Mouse (Mus musculus): ENCODE data around the gene Krt35. TPM values are rescaled to one million over a fixed set of nuclear protein-coding genes. Genes with fewer than 3 reads are reported as not detected.

Krt35 gene
- polyA plus RNA-seq (2012; rRNA removed) = not detected in 2 replicates

DNA sequence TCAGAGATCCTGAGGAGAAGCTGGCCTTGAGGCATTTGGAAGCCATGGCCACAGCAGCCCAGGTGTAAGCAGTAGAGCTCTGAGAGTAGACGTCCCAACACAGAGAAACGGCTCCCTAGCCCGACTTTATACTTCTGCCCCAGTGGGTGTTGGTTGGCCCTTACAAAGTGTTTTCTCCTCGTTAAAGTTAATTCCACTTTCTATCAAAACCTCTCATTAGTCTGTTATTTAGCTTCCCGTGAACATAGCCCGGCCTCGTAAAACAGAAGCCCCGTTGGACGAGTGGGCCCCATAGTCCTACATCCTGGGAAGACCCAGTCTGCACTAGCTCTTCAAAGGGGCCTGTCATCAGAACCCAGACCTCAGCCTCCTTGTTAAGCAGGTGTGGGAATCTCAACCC, at the start of gene Krt35:
Gene Krt35, minus strand, starts transcription at position 101 of the 400 bp plus-strand sequence.
- TF ChIP-seq POLR2A (IDR thresholded peaks at IDR 0.05; ENCODE audit: borderline replicate concordance, extremely low read depth, insufficient read depth, insufficient read length, poor library complexity, severe bottlenecking) = no peak
- TF ChIP-seq CTCF (IDR thresholded peaks at IDR 0.05; ENCODE audit: borderline replicate concordance, extremely low read depth, insufficient read depth, insufficient read length) = no peak
- DNase-seq (ENCODE audit: low read depth) = no peak

DNA sequence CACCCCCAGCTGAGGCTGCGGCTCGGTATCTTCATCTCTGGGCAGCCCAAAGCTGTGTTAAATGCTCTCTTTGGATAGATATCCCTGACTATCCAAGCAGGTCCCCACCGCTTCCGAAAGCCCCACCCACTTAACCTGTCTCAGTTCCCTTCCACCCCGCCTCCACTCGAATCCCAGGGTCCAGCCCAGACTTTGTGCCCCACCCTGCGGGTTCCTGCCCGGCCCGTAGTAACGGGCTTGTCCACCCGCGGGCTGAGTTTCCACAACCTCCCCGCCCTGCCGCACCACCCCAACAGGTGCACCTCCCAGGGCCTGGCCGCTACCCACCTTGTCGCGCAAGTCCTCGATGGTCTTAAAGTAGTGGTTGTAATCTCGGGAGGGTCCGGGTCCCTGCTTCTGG, 49.1 kb upstream of the Krt35 start:
- DNase-seq (ENCODE audit: low read depth) = no peak
- TF ChIP-seq POLR2A (IDR thresholded peaks at IDR 0.05; ENCODE audit: borderline replicate concordance, extremely low read depth, insufficient read depth, insufficient read length, poor library complexity, severe bottlenecking) (no peak), CTCF (IDR thresholded peaks at IDR 0.05; ENCODE audit: borderline replicate concordance, extremely low read depth, insufficient read depth, insufficient read length) (no peak)

DNA sequence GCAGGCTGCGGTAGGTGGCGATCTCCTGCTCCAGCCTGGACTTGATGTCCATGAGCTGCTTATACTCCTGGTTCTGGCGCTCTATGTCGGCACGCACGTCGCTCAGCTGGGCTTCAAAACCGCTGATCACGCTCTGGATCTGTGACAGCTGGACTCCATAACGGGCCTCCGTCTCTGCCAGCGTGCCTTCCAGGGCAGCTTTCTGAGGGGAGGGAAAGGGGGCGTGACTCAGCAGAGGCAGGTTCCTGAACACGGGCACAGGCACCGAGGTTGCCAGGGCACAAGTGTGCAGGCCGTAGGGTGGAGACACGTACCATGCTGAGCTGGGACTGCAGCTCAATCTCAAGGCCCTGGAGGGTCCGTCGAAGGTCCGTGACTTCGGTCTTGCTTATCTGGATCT, 44.9 kb upstream of the Krt35 start:
- TF ChIP-seq POLR2A (IDR thresholded peaks at IDR 0.05; ENCODE audit: borderline replicate concordance, extremely low read depth, insufficient read depth, insufficient read length, poor library complexity, severe bottlenecking) (no peak), CTCF (IDR thresholded peaks at IDR 0.05; ENCODE audit: borderline replicate concordance, extremely low read depth, insufficient read depth, insufficient read length) (no peak)

DNA sequence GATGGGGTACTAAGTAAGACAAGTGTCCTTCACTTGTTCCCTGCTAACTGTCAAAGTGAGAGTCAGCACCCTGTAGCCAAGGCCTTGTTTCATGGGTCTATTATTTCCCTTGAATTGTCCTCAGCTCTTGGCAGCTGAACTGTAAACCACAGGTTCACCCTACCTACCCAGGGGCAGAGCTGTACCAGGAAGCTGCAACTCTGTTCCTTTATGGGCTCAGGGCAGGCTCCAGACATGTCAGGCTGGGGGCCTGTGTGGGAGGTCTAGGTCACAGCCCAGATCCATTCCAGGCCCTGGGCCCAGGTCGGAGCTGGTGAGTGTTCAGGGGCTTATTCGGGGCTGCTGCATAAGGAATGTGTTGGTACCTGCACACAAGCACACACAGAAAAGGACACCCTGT, 43.4 kb upstream of the Krt35 start:
- TF ChIP-seq POLR2A (IDR thresholded peaks at IDR 0.05; ENCODE audit: borderline replicate concordance, extremely low read depth, insufficient read depth, insufficient read length, poor library complexity, severe bottlenecking) (no peak), CTCF (IDR thresholded peaks at IDR 0.05; ENCODE audit: borderline replicate concordance, extremely low read depth, insufficient read depth, insufficient read length) (no peak)
- no peak for DNase-seq (ENCODE audit: low read depth)

More for the DNA sequence above, 44.9 kb upstream of the Krt35 start:
- peak; percentile 11 for DNase-seq (ENCODE audit: low read depth)

DNA sequence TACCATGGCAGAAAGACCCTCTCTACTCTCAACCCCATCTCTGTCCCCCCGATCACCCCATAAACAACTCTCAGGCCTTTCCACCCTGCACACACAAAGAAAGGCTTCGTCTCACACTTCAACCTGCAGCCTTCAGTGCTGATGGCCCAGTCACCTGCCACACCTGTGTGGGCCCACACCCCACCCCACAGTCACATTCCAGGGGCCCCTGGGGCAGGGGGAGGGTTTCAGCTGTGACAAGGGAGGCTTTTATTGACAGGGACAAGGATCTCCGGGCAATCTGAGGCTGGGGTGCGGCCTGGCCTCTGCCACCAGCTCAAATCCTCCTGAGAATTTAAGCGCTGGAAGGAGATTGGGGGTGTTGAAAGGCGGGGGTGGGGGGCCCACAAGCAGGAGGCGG, 42.8 kb upstream of the Krt35 start:
- TF ChIP-seq CTCF (IDR thresholded peaks at IDR 0.05; ENCODE audit: borderline replicate concordance, extremely low read depth, insufficient read depth, insufficient read length) (no peak), POLR2A (IDR thresholded peaks at IDR 0.05; ENCODE audit: borderline replicate concordance, extremely low read depth, insufficient read depth, insufficient read length, poor library complexity, severe bottlenecking) (no peak)
- DNase-seq (ENCODE audit: low read depth) = no peak

DNA sequence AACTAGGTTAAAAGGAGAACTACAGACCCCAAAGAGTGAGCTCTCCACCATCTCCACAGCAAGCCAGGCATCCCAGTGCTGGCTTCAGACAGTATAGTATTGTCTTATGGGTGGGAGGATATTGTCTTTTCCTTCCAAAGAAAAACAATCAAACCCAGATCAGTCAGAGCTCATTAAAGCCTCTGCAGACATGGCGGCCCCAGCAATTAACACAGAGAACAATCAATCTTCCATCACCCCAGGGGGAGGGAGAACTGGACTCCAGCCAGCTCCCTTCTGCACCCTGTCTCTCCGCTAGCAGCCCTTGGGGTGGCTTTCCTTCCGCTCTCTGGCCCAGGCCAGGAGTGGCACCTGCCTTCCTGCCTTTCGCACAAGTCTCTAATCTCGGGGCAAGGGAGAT, 41.7 kb upstream of the Krt35 start:
- DNase-seq (ENCODE audit: low read depth) = peak; percentile 76
- no peak for TF ChIP-seq POLR2A (IDR thresholded peaks at IDR 0.05; ENCODE audit: borderline replicate concordance, extremely low read depth, insufficient read depth, insufficient read length, poor library complexity, severe bottlenecking)
- no peak for TF ChIP-seq CTCF (IDR thresholded peaks at IDR 0.05; ENCODE audit: borderline replicate concordance, extremely low read depth, insufficient read depth, insufficient read length)

DNA sequence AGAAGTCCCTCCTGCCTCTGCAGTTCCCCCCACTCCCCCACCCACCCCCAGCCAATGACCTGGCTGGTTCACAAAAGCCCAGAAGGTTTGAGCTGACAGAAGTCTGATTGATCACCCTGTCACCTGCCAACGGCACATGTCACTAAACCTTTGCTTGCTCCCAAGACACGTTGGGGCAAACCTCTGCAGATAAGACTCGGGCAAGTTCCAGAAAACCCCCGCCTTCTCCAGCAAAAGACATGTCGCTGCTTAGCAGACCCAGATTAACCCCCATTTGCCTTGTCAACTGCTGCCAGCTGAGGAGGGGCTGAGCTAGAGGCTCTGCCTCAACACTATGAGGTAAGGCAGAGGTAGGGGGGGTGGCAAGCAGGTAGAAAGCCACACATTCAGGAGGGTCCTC, 40.5 kb upstream of the Krt35 start:
- no peak for TF ChIP-seq POLR2A (IDR thresholded peaks at IDR 0.05; ENCODE audit: borderline replicate concordance, extremely low read depth, insufficient read depth, insufficient read length, poor library complexity, severe bottlenecking)
- no peak for TF ChIP-seq CTCF (IDR thresholded peaks at IDR 0.05; ENCODE audit: borderline replicate concordance, extremely low read depth, insufficient read depth, insufficient read length)
- peak; percentile 8 for DNase-seq (ENCODE audit: low read depth)

DNA sequence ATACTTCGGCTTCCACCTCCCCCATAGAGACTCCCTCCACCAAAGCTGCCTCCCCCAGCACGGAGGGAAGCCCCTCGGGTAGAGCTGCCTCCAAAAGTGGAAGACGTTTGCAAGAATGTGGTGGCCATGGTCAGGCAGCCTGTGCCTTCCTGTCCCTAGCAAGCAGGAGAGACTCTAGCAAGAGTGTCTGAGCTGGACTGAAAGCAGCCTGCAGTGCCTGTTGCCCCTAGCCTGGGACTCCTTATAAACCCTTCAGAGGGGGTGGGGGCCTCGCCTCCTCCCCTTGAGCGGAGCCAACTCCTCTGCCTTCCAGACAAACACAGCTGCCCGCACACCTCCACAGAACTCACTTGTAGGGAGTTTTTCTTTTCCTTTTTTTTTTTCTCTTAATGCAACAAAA, 39.7 kb upstream of the Krt35 start, which contains the start of gene Krt15:
Gene Krt15, minus strand, starts transcription at position 198 of the 400 bp plus-strand sequence.
- TF ChIP-seq POLR2A (IDR thresholded peaks at IDR 0.05; ENCODE audit: borderline replicate concordance, extremely low read depth, insufficient read depth, insufficient read length, poor library complexity, severe bottlenecking) = no peak
- no peak for TF ChIP-seq CTCF (IDR thresholded peaks at IDR 0.05; ENCODE audit: borderline replicate concordance, extremely low read depth, insufficient read depth, insufficient read length)
- no peak for DNase-seq (ENCODE audit: low read depth)

DNA sequence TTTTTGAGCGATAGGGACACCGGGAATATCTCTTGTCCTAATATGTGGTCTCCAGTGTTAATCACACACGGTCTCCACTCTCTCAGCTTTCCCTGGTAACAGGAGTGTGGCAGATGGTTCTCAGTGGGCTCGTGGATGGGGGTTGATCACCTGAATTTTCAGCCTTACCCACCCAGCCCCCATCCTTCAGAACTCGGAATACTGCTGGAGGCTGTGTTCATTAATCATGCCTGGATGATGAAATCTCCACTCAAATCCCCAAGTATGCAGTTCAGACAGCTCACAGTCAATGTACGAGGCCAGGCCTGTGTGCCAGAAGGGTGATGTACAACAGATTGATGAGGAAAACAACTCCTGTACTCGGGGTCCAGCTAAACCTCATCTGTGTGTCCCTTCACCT, 28.9 kb upstream of the Krt35 start:
- no peak for DNase-seq (ENCODE audit: low read depth)
- TF ChIP-seq CTCF (IDR thresholded peaks at IDR 0.05; ENCODE audit: borderline replicate concordance, extremely low read depth, insufficient read depth, insufficient read length) (no peak), POLR2A (IDR thresholded peaks at IDR 0.05; ENCODE audit: borderline replicate concordance, extremely low read depth, insufficient read depth, insufficient read length, poor library complexity, severe bottlenecking) (no peak)

DNA sequence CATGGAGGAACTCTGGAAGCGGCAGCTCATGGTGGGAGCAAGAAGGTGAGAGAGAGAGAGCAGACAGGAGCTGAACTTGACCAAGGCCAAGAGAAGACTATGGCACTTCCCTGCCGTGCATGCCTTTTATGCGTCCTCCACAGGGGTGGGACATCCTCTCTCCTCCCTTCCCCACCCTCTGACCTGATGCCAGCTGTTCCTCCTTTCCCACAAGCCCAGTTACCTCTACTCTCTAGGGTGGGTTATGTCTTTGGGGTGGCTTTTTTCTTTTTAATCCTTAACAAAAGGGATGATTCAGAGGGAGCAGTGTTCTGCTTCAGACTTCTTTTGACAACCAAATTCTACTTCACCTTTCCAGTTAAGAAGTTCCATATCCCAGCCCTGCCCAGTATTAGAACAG, 25.4 kb upstream of the Krt35 start, which contains the start of gene Krt13:
Gene Krt13, minus strand, starts transcription at position 101 of the 400 bp plus-strand sequence.
- TF ChIP-seq CTCF (IDR thresholded peaks at IDR 0.05; ENCODE audit: borderline replicate concordance, extremely low read depth, insufficient read depth, insufficient read length) = no peak
- TF ChIP-seq POLR2A (IDR thresholded peaks at IDR 0.05; ENCODE audit: borderline replicate concordance, extremely low read depth, insufficient read depth, insufficient read length, poor library complexity, severe bottlenecking) = no peak
- no peak for DNase-seq (ENCODE audit: low read depth)

DNA sequence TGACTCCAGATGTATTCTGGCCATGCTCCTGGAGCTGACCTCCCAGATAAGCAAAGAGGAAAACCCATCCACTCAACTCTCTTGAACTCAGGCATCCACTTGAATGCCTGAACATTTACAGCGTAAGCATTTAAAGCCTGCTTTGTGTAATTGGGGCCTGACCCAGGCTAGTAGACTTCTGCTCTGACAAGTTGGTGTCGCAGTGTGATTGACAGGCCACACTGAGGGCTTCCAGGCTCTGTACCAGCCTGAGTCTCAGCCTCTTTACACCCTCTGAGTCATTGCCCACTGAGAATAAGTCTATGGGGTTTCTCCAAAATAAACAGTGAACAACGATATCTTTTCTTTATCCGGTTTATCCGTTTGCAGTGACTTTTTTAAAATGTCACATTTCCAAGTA, 24.3 kb upstream of the Krt35 start:
- DNase-seq (ENCODE audit: low read depth) = no peak
- TF ChIP-seq POLR2A (IDR thresholded peaks at IDR 0.05; ENCODE audit: borderline replicate concordance, extremely low read depth, insufficient read depth, insufficient read length, poor library complexity, severe bottlenecking) (no peak), CTCF (IDR thresholded peaks at IDR 0.05; ENCODE audit: borderline replicate concordance, extremely low read depth, insufficient read depth, insufficient read length) (no peak)

DNA sequence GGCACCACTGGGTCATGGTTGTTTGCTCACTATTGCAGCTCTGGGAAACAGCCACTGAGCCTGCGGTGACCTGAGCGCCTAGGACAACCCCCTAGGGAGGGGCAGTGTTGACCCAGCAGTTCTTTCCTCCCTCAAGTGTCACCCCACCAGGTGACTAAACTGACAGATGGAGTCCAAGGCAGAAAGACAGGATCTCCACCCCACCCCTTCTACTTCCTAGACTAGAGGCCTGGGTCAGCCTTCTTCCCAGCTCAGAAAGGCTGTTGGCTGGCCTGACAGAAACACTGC, 17.6 kb upstream of the Krt35 start:
- no peak for DNase-seq (ENCODE audit: low read depth)
- TF ChIP-seq CTCF (IDR thresholded peaks at IDR 0.05; ENCODE audit: borderline replicate concordance, extremely low read depth, insufficient read depth, insufficient read length) (no peak), POLR2A (IDR thresholded peaks at IDR 0.05; ENCODE audit: borderline replicate concordance, extremely low read depth, insufficient read depth, insufficient read length, poor library complexity, severe bottlenecking) (no peak)
